Mouse (Mus musculus): ENCODE data around the gene Crybg3. TPM values are rescaled to one million over a fixed set of nuclear protein-coding genes. Genes with fewer than 3 reads are reported as not detected.
A peak's percentile ranks its signal among the peaks of the same experiment; 100 is the strongest.
"Not testable (repeated sequence)": the region's sequence is repeated elsewhere in the genome, so short reads cannot be mapped to it uniquely, and the experiment has no call there.

The Crybg3 gene
- polyA plus RNA-seq, 1 experiment = not detected

DNA sequence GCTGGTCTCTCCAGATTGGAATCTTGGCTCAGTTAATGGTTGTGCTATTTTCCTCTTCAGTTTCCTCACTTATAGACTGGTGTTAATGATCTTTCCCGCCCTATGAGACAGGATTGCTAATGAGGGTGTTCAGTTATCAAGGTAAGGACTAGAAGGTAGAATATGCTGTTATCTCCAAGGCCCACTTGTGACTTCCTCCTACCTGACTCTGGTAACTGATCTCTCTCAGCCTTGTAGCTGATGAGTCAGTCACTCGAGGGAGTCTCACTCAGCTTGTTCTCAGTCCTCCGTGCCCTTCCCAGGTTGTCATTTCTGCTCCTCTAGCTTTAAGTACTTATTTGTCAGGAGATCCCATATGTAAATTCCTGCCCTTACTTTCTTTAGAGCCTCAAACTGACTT is 122.8 kb downstream of the Crybg3 start:
- no peaks in the 10 kb centered on the region for H3K27me3 ChIP-seq (replicated peaks)
- peaks cover 80% of the 10 kb centered on the region for H3K36me3 ChIP-seq (replicated peaks; ENCODE audit: low read length)
- peaks cover 12% of the 10 kb centered on the region; the same call in 1 of the 2 replicates for H3K4me1 ChIP-seq
- TF ChIP-seq GATA1 (IDR thresholded peaks at IDR 0.05; ENCODE audit: borderline replicate concordance, low read length) = no peak
- TF ChIP-seq FLI1 (IDR thresholded peaks at IDR 0.05; ENCODE audit: low read length) = no peak
- no peak overlapping the region for H3K4me3 ChIP-seq (replicated peaks)
- H3K9me3 ChIP-seq = no peaks in the 10 kb centered on the region

DNA sequence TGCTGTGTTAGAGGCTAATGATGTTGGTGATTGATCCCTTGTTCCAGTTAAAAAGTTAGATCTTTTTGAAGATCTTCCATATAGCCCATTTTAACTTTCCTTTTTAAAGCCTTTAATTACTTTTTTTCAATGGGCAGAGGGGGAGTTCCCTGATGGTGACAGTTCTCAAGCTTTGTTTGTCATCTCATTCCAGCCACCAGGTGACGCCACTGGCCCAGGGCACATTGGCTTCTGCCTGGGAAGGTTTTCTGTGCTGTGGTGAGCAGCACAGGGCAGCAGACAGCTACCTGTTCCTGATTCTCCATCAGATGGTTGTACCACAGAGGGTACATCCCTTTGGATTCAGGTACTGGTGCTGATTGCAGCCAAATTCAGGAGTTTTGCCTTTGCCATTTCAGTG is 126.0 kb downstream of the Crybg3 start:
- no peaks in the 10 kb centered on the region for H3K27me3 ChIP-seq (replicated peaks)
- H3K36me3 ChIP-seq (replicated peaks; ENCODE audit: low read length) = peaks cover 50% of the 10 kb centered on the region
- H3K4me1 ChIP-seq = peaks cover 19% of the 10 kb centered on the region
- no peaks in the 10 kb centered on the region for H3K9me3 ChIP-seq
- no peak overlapping the region for H3K4me3 ChIP-seq (replicated peaks)
- no peak for TF ChIP-seq GATA1 (IDR thresholded peaks at IDR 0.05; ENCODE audit: borderline replicate concordance, low read length)
- TF ChIP-seq FLI1 (IDR thresholded peaks at IDR 0.05; ENCODE audit: low read length) = no peak

GRCm38 (mm10) chr16:59472546-59472945 is 128.2 kb downstream of the Crybg3 start:
- Histone ChIP-seq H3K27me3 (replicated peaks) (no peaks in the 10 kb centered on the region), H3K36me3 (replicated peaks; ENCODE audit: low read length) (peaks cover 28% of the 10 kb centered on the region), H3K4me1 (peaks cover 19% of the 10 kb centered on the region), H3K4me3 (replicated peaks) (peak overlapping the region; percentile 99), H3K9me3 (no peaks in the 10 kb centered on the region)
- TF ChIP-seq FLI1 (IDR thresholded peaks at IDR 0.05; ENCODE audit: low read length) (no peak), GATA1 (IDR thresholded peaks at IDR 0.05; ENCODE audit: borderline replicate concordance, low read length) (no peak)

GRCm38 (mm10) chr16:59471637-59472278 is 129.0 kb downstream of the Crybg3 start, which contains the start of gene Riox2:
Riox2 (plus strand) TSS chr16:59471775.
- no peaks in the 10 kb centered on the region for H3K9me3 ChIP-seq
- peaks cover 19% of the 10 kb centered on the region for H3K4me1 ChIP-seq
- no peaks in the 10 kb centered on the region for H3K27me3 ChIP-seq (replicated peaks)
- H3K36me3 ChIP-seq (replicated peaks; ENCODE audit: low read length) = peaks cover 20% of the 10 kb centered on the region
- H3K4me3 ChIP-seq (replicated peaks) = peak within 1 kb of the TSS; percentile 99
- TF ChIP-seq FLI1 (IDR thresholded peaks at IDR 0.05; ENCODE audit: low read length) (no peak), GATA1 (IDR thresholded peaks at IDR 0.05; ENCODE audit: borderline replicate concordance, low read length) (no peak)

GRCm38 (mm10) chr16:59469846-59470245 is 130.9 kb downstream of the Crybg3 start:
- no peak overlapping the region for H3K4me3 ChIP-seq (replicated peaks)
- H3K27me3 ChIP-seq (replicated peaks) = no peaks in the 10 kb centered on the region
- H3K4me1 ChIP-seq = peaks cover 17% of the 10 kb centered on the region
- H3K36me3 ChIP-seq (replicated peaks; ENCODE audit: low read length) = peaks cover 8% of the 10 kb centered on the region
- peaks cover 8% of the 10 kb centered on the region for H3K9me3 ChIP-seq
- TF ChIP-seq GATA1 (IDR thresholded peaks at IDR 0.05; ENCODE audit: borderline replicate concordance, low read length) (no peak), FLI1 (IDR thresholded peaks at IDR 0.05; ENCODE audit: low read length) (no peak)

- H3K4me1 ChIP-seq = no peaks in the 10 kb centered on the region
- peaks cover 11% of the 10 kb centered on the region for H3K36me3 ChIP-seq (replicated peaks; ENCODE audit: low read length)
- no peak overlapping the region for H3K4me3 ChIP-seq (replicated peaks)
- TF ChIP-seq GATA1 (IDR thresholded peaks at IDR 0.05; ENCODE audit: borderline replicate concordance, low read length) (no peak), FLI1 (IDR thresholded peaks at IDR 0.05; ENCODE audit: low read length) (no peak)
- no peaks in the 10 kb centered on the region for H3K27me3 ChIP-seq (replicated peaks)
- H3K9me3 ChIP-seq = peaks cover 12% of the 10 kb centered on the region
Measured at GRCm38 (mm10) chr16:59463973-59464372, 136.8 kb downstream of the Crybg3 start.

GRCm38 (mm10) chr16:59463567-59463966 is 137.2 kb downstream of the Crybg3 start:
- no peaks in the 10 kb centered on the region for H3K27me3 ChIP-seq (replicated peaks)
- TF ChIP-seq GATA1 (IDR thresholded peaks at IDR 0.05; ENCODE audit: borderline replicate concordance, low read length) (no peak), FLI1 (IDR thresholded peaks at IDR 0.05; ENCODE audit: low read length) (no peak)
- H3K4me1 ChIP-seq = no peaks in the 10 kb centered on the region
- peaks cover 12% of the 10 kb centered on the region for H3K9me3 ChIP-seq
- peaks cover 11% of the 10 kb centered on the region for H3K36me3 ChIP-seq (replicated peaks; ENCODE audit: low read length)
- no peak overlapping the region for H3K4me3 ChIP-seq (replicated peaks)

GRCm38 (mm10) chr16:59459259-59459861 is 141.4 kb downstream of the Crybg3 start:
- not testable (repeated sequence) for H3K9me3 ChIP-seq; H3K4me1 ChIP-seq; H3K4me3 ChIP-seq (replicated peaks); H3K36me3 ChIP-seq (replicated peaks; ENCODE audit: low read length); H3K27me3 ChIP-seq (replicated peaks)

DNA sequence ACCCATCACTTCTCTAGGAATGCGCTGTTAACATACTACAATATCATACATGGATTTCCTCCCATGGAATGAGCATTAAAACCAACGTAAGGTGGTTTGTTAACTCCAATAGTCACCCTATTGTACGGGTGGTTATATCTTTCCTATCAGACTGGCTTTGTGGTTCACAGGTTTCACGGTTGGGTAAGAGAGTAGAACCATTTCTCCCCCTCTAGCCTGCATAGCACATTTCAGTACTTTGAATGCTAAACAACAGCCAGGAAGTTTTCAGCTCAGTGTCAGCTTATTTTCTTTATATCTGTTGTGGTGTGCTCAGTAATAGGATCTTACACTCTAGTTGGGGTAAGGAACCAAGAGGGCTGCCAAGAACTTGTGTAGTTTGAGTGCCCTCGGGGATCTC is 149.0 kb downstream of the Crybg3 start:
- H3K9me3 ChIP-seq = peaks cover 4% of the 10 kb centered on the region; the same call in 1 of the 2 replicates
- H3K36me3 ChIP-seq (replicated peaks; ENCODE audit: low read length) = no peaks in the 10 kb centered on the region
- H3K4me3 ChIP-seq (replicated peaks) = no peak overlapping the region
- no peaks in the 10 kb centered on the region for H3K4me1 ChIP-seq
- H3K27me3 ChIP-seq (replicated peaks) = peaks cover 2% of the 10 kb centered on the region
- TF ChIP-seq FLI1 (IDR thresholded peaks at IDR 0.05; ENCODE audit: low read length) (no peak), GATA1 (IDR thresholded peaks at IDR 0.05; ENCODE audit: borderline replicate concordance, low read length) (no peak)

GRCm38 (mm10) chr16:59449092-59449491 is 151.7 kb downstream of the Crybg3 start:
- TF ChIP-seq FLI1 (IDR thresholded peaks at IDR 0.05; ENCODE audit: low read length) = no peak
- no peak for TF ChIP-seq GATA1 (IDR thresholded peaks at IDR 0.05; ENCODE audit: borderline replicate concordance, low read length)
- Histone ChIP-seq H3K9me3 (peaks cover 4% of the 10 kb centered on the region; the same call in 1 of the 2 replicates), H3K27me3 (replicated peaks) (peaks cover 2% of the 10 kb centered on the region), H3K36me3 (replicated peaks; ENCODE audit: low read length) (no peaks in the 10 kb centered on the region), H3K4me3 (replicated peaks) (no peak overlapping the region), H3K4me1 (no peaks in the 10 kb centered on the region)
